Mouse (Mus musculus): ENCODE measurements around the gene Tmem132d. TPM values are rescaled to one million over a fixed set of nuclear protein-coding genes. Genes with fewer than 3 reads are reported as not detected.

Gene Tmem132d
- polyA plus RNA-seq, 1 experiment from 2014 or later: 0.59 TPM

GRCm38 (mm10) chr5:128404223-128404622 is 28.7 kb downstream of the Tmem132d start:
- no peaks in the 10 kb centered on the region for H3K4me1 ChIP-seq
- ATAC-seq (ENCODE audit: low FRiP score, low read depth): no peak
- 92% methylated on average over 3 of the region's 3 CpGs for WGBS
- no peak overlapping the region for H3K9ac ChIP-seq
- H3K36me3 ChIP-seq: no peaks in the 10 kb centered on the region
- H3K27me3 ChIP-seq: no peaks in the 10 kb centered on the region
- no peak overlapping the region for H3K4me2 ChIP-seq (replicated peaks)
- no peak overlapping the region for H3K4me3 ChIP-seq
- no peak overlapping the region for H3K27ac ChIP-seq
- H3K9me3 ChIP-seq: peaks cover 9% of the 10 kb centered on the region; the same call in 1 of the 2 replicates

GRCm38 (mm10) chr5:128392372-128392771 is 40.5 kb downstream of the Tmem132d start:
- H3K36me3 ChIP-seq: no peaks in the 10 kb centered on the region
- H3K9ac ChIP-seq: no peak overlapping the region
- H3K27ac ChIP-seq: no peak overlapping the region
- peaks cover 5% of the 10 kb centered on the region for H3K4me1 ChIP-seq
- no peak overlapping the region for H3K4me3 ChIP-seq
- H3K4me2 ChIP-seq (replicated peaks): no peak overlapping the region
- no peak for ATAC-seq (ENCODE audit: low FRiP score, low read depth)
- H3K9me3 ChIP-seq: no peaks in the 10 kb centered on the region; the same call in 1 of the 2 replicates
- no peaks in the 10 kb centered on the region for H3K27me3 ChIP-seq
- WGBS: 76% methylated on average over 3 of the region's 3 CpGs

GRCm38 (mm10) chr5:128389665-128390064 is 43.2 kb downstream of the Tmem132d start:
- 50% methylated on average over 4 of the region's 4 CpGs for WGBS
- no peak for ATAC-seq (ENCODE audit: low FRiP score, low read depth)

GRCm38 (mm10) chr5:128388358-128389141 is 44.3 kb downstream of the Tmem132d start:
- H3K27ac ChIP-seq: no peak overlapping the region
- no peak overlapping the region for H3K4me2 ChIP-seq (replicated peaks)
- H3K4me1 ChIP-seq: peaks cover 5% of the 10 kb centered on the region
- no peak overlapping the region for H3K4me3 ChIP-seq
- H3K36me3 ChIP-seq: no peaks in the 10 kb centered on the region
- WGBS: 16% methylated on average over 7 of the region's 7 CpGs
- no peaks in the 10 kb centered on the region for H3K9me3 ChIP-seq
- no peaks in the 10 kb centered on the region for H3K27me3 ChIP-seq
- no peak for ATAC-seq (ENCODE audit: low FRiP score, low read depth)
- H3K9ac ChIP-seq: no peak overlapping the region

More at GRCm38 (mm10) chr5:128389665-128390064, 43.2 kb downstream of the Tmem132d start:
- H3K4me3 ChIP-seq: no peak overlapping the region
- peaks cover 5% of the 10 kb centered on the region for H3K4me1 ChIP-seq
- no peaks in the 10 kb centered on the region for H3K36me3 ChIP-seq
- no peaks in the 10 kb centered on the region for H3K9me3 ChIP-seq
- H3K27ac ChIP-seq: no peak overlapping the region
- no peaks in the 10 kb centered on the region for H3K27me3 ChIP-seq
- no peak overlapping the region for H3K9ac ChIP-seq
- H3K4me2 ChIP-seq (replicated peaks): no peak overlapping the region

- Histone ChIP-seq H3K27ac (no peak overlapping the region), H3K4me2 (replicated peaks) (no peak overlapping the region), H3K9me3 (no peaks in the 10 kb centered on the region), H3K27me3 (no peaks in the 10 kb centered on the region), H3K4me1 (no peaks in the 10 kb centered on the region), H3K9ac (no peak overlapping the region), H3K4me3 (no peak overlapping the region), H3K36me3 (no peaks in the 10 kb centered on the region)
- WGBS: 90% methylated on average over 3 of the region's 3 CpGs
- no peak for ATAC-seq (ENCODE audit: low FRiP score, low read depth)
Observed at GRCm38 (mm10) chr5:128369814-128370213, 63.1 kb downstream of the Tmem132d start.

GRCm38 (mm10) chr5:128369111-128369510 is 63.8 kb downstream of the Tmem132d start:
- Histone ChIP-seq H3K36me3 (no peaks in the 10 kb centered on the region), H3K9ac (no peak overlapping the region), H3K4me3 (no peak overlapping the region), H3K4me2 (replicated peaks) (no peak overlapping the region), H3K4me1 (no peaks in the 10 kb centered on the region), H3K27ac (no peak overlapping the region), H3K9me3 (no peaks in the 10 kb centered on the region), H3K27me3 (no peaks in the 10 kb centered on the region)
- 93% methylated on average over 7 of the region's 7 CpGs for WGBS
- ATAC-seq (ENCODE audit: low FRiP score, low read depth): no peak

GRCm38 (mm10) chr5:128365261-128365985 is 67.5 kb downstream of the Tmem132d start:
- no peak overlapping the region for H3K9ac ChIP-seq
- H3K4me3 ChIP-seq: no peak overlapping the region
- no peak for ATAC-seq (ENCODE audit: low FRiP score, low read depth)
- no peak overlapping the region for H3K27ac ChIP-seq
- WGBS: 93% methylated on average over 3 of the region's 3 CpGs
- H3K9me3 ChIP-seq: no peaks in the 10 kb centered on the region
- H3K27me3 ChIP-seq: no peaks in the 10 kb centered on the region
- H3K4me2 ChIP-seq (replicated peaks): no peak overlapping the region
- no peaks in the 10 kb centered on the region for H3K36me3 ChIP-seq
- H3K4me1 ChIP-seq: peaks cover 4% of the 10 kb centered on the region; the same call in 1 of the 2 replicates

- Histone ChIP-seq H3K4me3 (no peak overlapping the region), H3K27ac (no peak overlapping the region), H3K9me3 (no peaks in the 10 kb centered on the region), H3K9ac (no peak overlapping the region), H3K4me1 (peaks cover 4% of the 10 kb centered on the region; the same call in 1 of the 2 replicates), H3K27me3 (no peaks in the 10 kb centered on the region), H3K4me2 (replicated peaks) (no peak overlapping the region), H3K36me3 (no peaks in the 10 kb centered on the region)
- no peak for ATAC-seq (ENCODE audit: low FRiP score, low read depth)
- WGBS: 53% methylated on average over 23 of the region's 23 CpGs
Observed at GRCm38 (mm10) chr5:128360946-128361675, 71.8 kb downstream of the Tmem132d start.

GRCm38 (mm10) chr5:128348835-128349234 is 84.0 kb downstream of the Tmem132d start:
- Histone ChIP-seq H3K4me3 (no peak overlapping the region), H3K27me3 (no peaks in the 10 kb centered on the region), H3K4me1 (no peaks in the 10 kb centered on the region), H3K9me3 (no peaks in the 10 kb centered on the region), H3K36me3 (no peaks in the 10 kb centered on the region), H3K9ac (no peak overlapping the region), H3K4me2 (replicated peaks) (no peak overlapping the region), H3K27ac (no peak overlapping the region)
- ATAC-seq (ENCODE audit: low FRiP score, low read depth): no peak
- 32% methylated on average over 2 of the region's 2 CpGs for WGBS

- no peak for ATAC-seq (ENCODE audit: low FRiP score, low read depth)
- Histone ChIP-seq H3K36me3 (no peaks in the 10 kb centered on the region), H3K4me1 (peaks cover 9% of the 10 kb centered on the region), H3K27me3 (no peaks in the 10 kb centered on the region), H3K9ac (no peak overlapping the region), H3K9me3 (no peaks in the 10 kb centered on the region), H3K4me3 (no peak overlapping the region), H3K4me2 (replicated peaks) (no peak overlapping the region), H3K27ac (no peak overlapping the region)
- 70% methylated on average over 7 of the region's 7 CpGs for WGBS
Observed at GRCm38 (mm10) chr5:128336841-128337240, 96.0 kb downstream of the Tmem132d start.

- H3K27ac ChIP-seq: no peak overlapping the region
- peaks cover 9% of the 10 kb centered on the region for H3K4me1 ChIP-seq
- no peak overlapping the region for H3K9ac ChIP-seq
- H3K27me3 ChIP-seq: no peaks in the 10 kb centered on the region
- ATAC-seq (ENCODE audit: low FRiP score, low read depth): no peak
- no peaks in the 10 kb centered on the region for H3K9me3 ChIP-seq
- 61% methylated on average over 7 of the region's 7 CpGs for WGBS
- H3K4me3 ChIP-seq: no peak overlapping the region
- H3K4me2 ChIP-seq (replicated peaks): no peak overlapping the region
- no peaks in the 10 kb centered on the region for H3K36me3 ChIP-seq
Observed at GRCm38 (mm10) chr5:128332766-128333165, 100.1 kb downstream of the Tmem132d start.

- Histone ChIP-seq H3K27me3 (no peaks in the 10 kb centered on the region), H3K27ac (no peak overlapping the region), H3K36me3 (no peaks in the 10 kb centered on the region), H3K9me3 (no peaks in the 10 kb centered on the region), H3K4me2 (replicated peaks) (no peak overlapping the region), H3K4me3 (no peak overlapping the region), H3K4me1 (peaks cover 9% of the 10 kb centered on the region), H3K9ac (no peak overlapping the region)
- 85% methylated on average over 8 of the region's 8 CpGs for WGBS
- no peak for ATAC-seq (ENCODE audit: low FRiP score, low read depth)
Observed at GRCm38 (mm10) chr5:128330351-128330750, 102.5 kb downstream of the Tmem132d start.

Data from limb, embryonic 13.5 days (tissue).